Mouse (Mus musculus): ENCODE data around the gene Hsd11b1.

- TF ChIP-seq CTCF (IDR thresholded peaks at IDR 0.05; ENCODE audit: control insufficient read depth, insufficient read depth, insufficient read length) (no peak), MYOG (IDR thresholded peaks at IDR 0.05; ENCODE audit: control insufficient read depth, extremely low read depth, insufficient read length) (no peak), MYOD1 (IDR thresholded peaks at IDR 0.05; ENCODE audit: control insufficient read depth, insufficient read length, low read depth) (no peak)
These were observed 14.7 kb upstream of the Hsd11b1 start for GRCm38 (mm10) chr1:193278414-193279045.
